Mouse (Mus musculus) bone marrow macrophage, adult 2 months (primary cell): ENCODE results near the gene Scube1. TPM values are rescaled to one million over a fixed set of nuclear protein-coding genes. Genes with fewer than 3 reads are reported as not detected.

Source experiments
- H3K27ac ChIP-seq: 2 replicates; pipeline ENCODE4 v1.5.1; 2012; ENCODE audit warnings: low read depth, low read length; ENCODE audit not compliant: insufficient read depth
- H3K4me1 ChIP-seq: 2 replicates; pipeline ENCODE4 v1.6.1; 2012; ENCODE audit warnings: low read length; ENCODE audit not compliant: control insufficient read depth, insufficient read depth
- H3K4me3 ChIP-seq: 2 replicates; pipeline ENCODE4 v1.5.1; 2012; ENCODE audit warnings: mild to moderate bottlenecking, low read length, moderate library complexity; ENCODE audit not compliant: insufficient read depth
- CTCF ChIP-seq: IDR thresholded peaks from 2 replicates; pipeline ENCODE4 v1.5.1; 2012; ENCODE audit warnings: low read depth, mild to moderate bottlenecking, low read length, moderate library complexity
- POLR2A ChIP-seq: IDR thresholded peaks from 2 replicates; pipeline ENCODE4 v1.6.1; 2012; ENCODE audit warnings: mild to moderate bottlenecking, low read depth, low read length, borderline replicate concordance
- polyA plus RNA-seq: library from polyadenylated mRNA; stranded (reverse); fragments of >200 nt; gene quantifications from 2 replicates; pipeline ENCODE4 v1.2.4, GENCODE M21; 2012; ENCODE audit not compliant: missing spikeins, insufficient read depth, insufficient read length

Gene Scube1
- polyA plus RNA-seq, 1 experiment = not detected

- Histone ChIP-seq H3K4me3 (no peak overlapping the region), H3K27ac (no peak overlapping the region), H3K4me1 (no peaks in the 10 kb centered on the region)
- TF ChIP-seq CTCF (no peak), POLR2A (no peak)
Measured at GRCm38 (mm10) chr15:83748986-83749385, 24.2 kb upstream of the Scube1 start.

- TF ChIP-seq CTCF (no peak), POLR2A (no peak)
- Histone ChIP-seq H3K4me1 (no peaks in the 10 kb centered on the region), H3K4me3 (no peak overlapping the region), H3K27ac (no peak overlapping the region)
Measured at GRCm38 (mm10) chr15:83746311-83746710, 21.5 kb upstream of the Scube1 start.

GRCm38 (mm10) chr15:83742018-83742417, 17.2 kb upstream of the Scube1 start:
- Histone ChIP-seq H3K27ac (no peak overlapping the region), H3K4me1 (no peaks in the 10 kb centered on the region), H3K4me3 (no peak overlapping the region)
- TF ChIP-seq CTCF (no peak), POLR2A (no peak)

- Histone ChIP-seq H3K27ac (no peak overlapping the region), H3K4me3 (no peak overlapping the region), H3K4me1 (no peaks in the 10 kb centered on the region)
- no peak for TF ChIP-seq CTCF
- TF ChIP-seq POLR2A = no peak
Measured at GRCm38 (mm10) chr15:83740676-83741422, 16.0 kb upstream of the Scube1 start.

GRCm38 (mm10) chr15:83727626-83728025, 2.8 kb upstream of the Scube1 start:
- TF ChIP-seq POLR2A = no peak
- peak; percentile 67 for TF ChIP-seq CTCF

GRCm38 (mm10) chr15:83726741-83727140, 1.9 kb upstream of the Scube1 start:
- Histone ChIP-seq H3K27ac (no peak overlapping the region), H3K4me3 (no peak overlapping the region), H3K4me1 (no peaks in the 10 kb centered on the region)
- no peak for TF ChIP-seq POLR2A
- TF ChIP-seq CTCF = no peak

More at GRCm38 (mm10) chr15:83727626-83728025, 2.8 kb upstream of the Scube1 start:
- Histone ChIP-seq H3K27ac (no peak overlapping the region), H3K4me3 (no peak overlapping the region), H3K4me1 (no peaks in the 10 kb centered on the region)

- Histone ChIP-seq H3K27ac (no peak overlapping the region), H3K4me1 (no peaks in the 10 kb centered on the region), H3K4me3 (no peak overlapping the region)
- TF ChIP-seq CTCF = no peak
- TF ChIP-seq POLR2A = no peak
Measured at GRCm38 (mm10) chr15:83725556-83726200, 857 bp upstream of the Scube1 start.

- no peak overlapping the region; the same call in 1 of the 2 replicates for H3K4me3 ChIP-seq
- no peak overlapping the region for H3K27ac ChIP-seq
- no peaks in the 10 kb centered on the region for H3K4me1 ChIP-seq
- TF ChIP-seq CTCF (no peak), POLR2A (no peak)
Measured at GRCm38 (mm10) chr15:83724160-83724885, 498 bp downstream of the Scube1 start.

GRCm38 (mm10) chr15:83715582-83716228, 9.1 kb downstream of the Scube1 start:
- Histone ChIP-seq H3K27ac (no peak overlapping the region), H3K4me1 (no peaks in the 10 kb centered on the region), H3K4me3 (no peak overlapping the region)
- TF ChIP-seq CTCF = no peak
- no peak for TF ChIP-seq POLR2A

- Histone ChIP-seq H3K27ac (no peak overlapping the region), H3K4me3 (no peak overlapping the region), H3K4me1 (no peaks in the 10 kb centered on the region)
- TF ChIP-seq POLR2A = no peak
- no peak for TF ChIP-seq CTCF
Measured at GRCm38 (mm10) chr15:83712798-83713197, 12.0 kb downstream of the Scube1 start.

- H3K4me1 ChIP-seq = no peaks in the 10 kb centered on the region
- no peak overlapping the region for H3K27ac ChIP-seq
- TF ChIP-seq CTCF (no peak), POLR2A (no peak)
- H3K4me3 ChIP-seq = no peak overlapping the region
Measured at GRCm38 (mm10) chr15:83712361-83712760, 12.5 kb downstream of the Scube1 start.
